Mouse (Mus musculus): ENCODE data around the gene Tlr6. TPM values are rescaled to one million over a fixed set of nuclear protein-coding genes. Genes with fewer than 3 reads are reported as not detected.
A peak's percentile ranks its signal among the peaks of the same experiment; 100 is the strongest.

Tlr6 gene
- polyA plus RNA-seq, 1 experiment from 2014 or later = 1.0 TPM

- Histone ChIP-seq H3K4me1 (ENCODE audit: control insufficient read depth, insufficient read depth, low read length) (no peaks in the 10 kb centered on the region), H3K27me3 (ENCODE audit: control insufficient read depth, insufficient read depth, low read length) (no peaks in the 10 kb centered on the region), H3K4me2 (ENCODE audit: low read depth, low read length) (no peak overlapping the region), H3K36me3 (ENCODE audit: control insufficient read depth, insufficient read depth, low read length) (no peaks in the 10 kb centered on the region; the same call in 1 of the 2 replicates), H3K9me3 (replicated peaks; ENCODE audit: control insufficient read depth, low read length) (no peaks in the 10 kb centered on the region), H3K27ac (ENCODE audit: low read length) (no peak overlapping the region), H3K4me3 (replicated peaks; ENCODE audit: low read length) (no peak overlapping the region), H3K9ac (ENCODE audit: low read length) (no peak overlapping the region)
- ATAC-seq (ENCODE audit: insufficient read depth, low FRiP score) = no peak
- WGBS = 69% methylated on average over 8 of the region's 8 CpGs
These were observed 17.2 kb upstream of the Tlr6 start for GRCm38 (mm10) chr5:64977128-64977527.

GRCm38 (mm10) chr5:64975121-64975520 lies 15.2 kb upstream of the Tlr6 start:
- WGBS = 80% methylated on average over 5 of the region's 5 CpGs
- no peaks in the 10 kb centered on the region for H3K9me3 ChIP-seq (replicated peaks; ENCODE audit: control insufficient read depth, low read length)
- ATAC-seq (ENCODE audit: insufficient read depth, low FRiP score) = no peak
- no peak overlapping the region for H3K9ac ChIP-seq (ENCODE audit: low read length)
- no peak overlapping the region for H3K27ac ChIP-seq (ENCODE audit: low read length)
- no peaks in the 10 kb centered on the region; the same call in 1 of the 2 replicates for H3K36me3 ChIP-seq (ENCODE audit: control insufficient read depth, insufficient read depth, low read length)
- H3K4me1 ChIP-seq (ENCODE audit: control insufficient read depth, insufficient read depth, low read length) = 0 out of 2 replicates have a peak, but pooled peaks cover 6% of the 10 kb centered on the region
- H3K4me3 ChIP-seq (replicated peaks; ENCODE audit: low read length) = no peak overlapping the region
- H3K4me2 ChIP-seq (ENCODE audit: low read depth, low read length) = no peak overlapping the region
- no peaks in the 10 kb centered on the region for H3K27me3 ChIP-seq (ENCODE audit: control insufficient read depth, insufficient read depth, low read length)

- WGBS = 1% methylated on average over 66 of the region's 68 CpGs
- peak; percentile 90 for ATAC-seq (ENCODE audit: insufficient read depth, low FRiP score)
- Histone ChIP-seq H3K4me1 (ENCODE audit: control insufficient read depth, insufficient read depth, low read length) (0 out of 2 replicates have a peak, but pooled peaks cover 6% of the 10 kb centered on the region), H3K9ac (ENCODE audit: low read length) (peak within 1 kb of the TSS; percentile 94), H3K27me3 (ENCODE audit: control insufficient read depth, insufficient read depth, low read length) (no peaks in the 10 kb centered on the region), H3K36me3 (ENCODE audit: control insufficient read depth, insufficient read depth, low read length) (no peaks in the 10 kb centered on the region), H3K4me2 (ENCODE audit: low read depth, low read length) (peak within 1 kb of the TSS; percentile 70), H3K27ac (ENCODE audit: low read length) (peak within 1 kb of the TSS; percentile 91), H3K4me3 (replicated peaks; ENCODE audit: low read length) (peak within 1 kb of the TSS; percentile 81), H3K9me3 (replicated peaks; ENCODE audit: control insufficient read depth, low read length) (no peaks in the 10 kb centered on the region)
These were observed 10.2 kb upstream of the Tlr6 start, which contains the start of gene Fam114a1 for GRCm38 (mm10) chr5:64969861-64970771. Fam114a1 (plus strand) TSS chr5:64970071.

GRCm38 (mm10) chr5:64968961-64969860 lies 9.3 kb upstream of the Tlr6 start:
- ATAC-seq (ENCODE audit: insufficient read depth, low FRiP score) = peak; percentile 73
- Histone ChIP-seq H3K27ac (ENCODE audit: low read length) (peak overlapping the region; percentile 91), H3K9ac (ENCODE audit: low read length) (peak overlapping the region; percentile 94), H3K4me3 (replicated peaks; ENCODE audit: low read length) (peak overlapping the region; percentile 81), H3K4me2 (ENCODE audit: low read depth, low read length) (peak overlapping the region; percentile 70), H3K36me3 (ENCODE audit: control insufficient read depth, insufficient read depth, low read length) (no peaks in the 10 kb centered on the region), H3K27me3 (ENCODE audit: control insufficient read depth, insufficient read depth, low read length) (no peaks in the 10 kb centered on the region), H3K9me3 (replicated peaks; ENCODE audit: control insufficient read depth, low read length) (no peaks in the 10 kb centered on the region), H3K4me1 (ENCODE audit: control insufficient read depth, insufficient read depth, low read length) (0 out of 2 replicates have a peak, but pooled peaks cover 6% of the 10 kb centered on the region)
- 6% methylated on average over 14 of the region's 14 CpGs for WGBS

GRCm38 (mm10) chr5:64963735-64964134 lies 3.8 kb upstream of the Tlr6 start:
- Histone ChIP-seq H3K27ac (ENCODE audit: low read length) (no peak overlapping the region), H3K36me3 (ENCODE audit: control insufficient read depth, insufficient read depth, low read length) (no peaks in the 10 kb centered on the region), H3K9me3 (replicated peaks; ENCODE audit: control insufficient read depth, low read length) (no peaks in the 10 kb centered on the region), H3K9ac (ENCODE audit: low read length) (no peak overlapping the region), H3K4me2 (ENCODE audit: low read depth, low read length) (no peak overlapping the region), H3K4me1 (ENCODE audit: control insufficient read depth, insufficient read depth, low read length) (no peaks in the 10 kb centered on the region), H3K27me3 (ENCODE audit: control insufficient read depth, insufficient read depth, low read length) (no peaks in the 10 kb centered on the region), H3K4me3 (replicated peaks; ENCODE audit: low read length) (no peak overlapping the region)
- no peak for ATAC-seq (ENCODE audit: insufficient read depth, low FRiP score)
- WGBS = 82% methylated on average over 3 of the region's 3 CpGs

- no peak overlapping the region for H3K4me2 ChIP-seq (ENCODE audit: low read depth, low read length)
- no peak for ATAC-seq (ENCODE audit: insufficient read depth, low FRiP score)
- 68% methylated on average over 5 of the region's 5 CpGs for WGBS
These were observed 3.4 kb upstream of the Tlr6 start for GRCm38 (mm10) chr5:64963271-64963670.

GRCm38 (mm10) chr5:64960857-64961391 lies 1.0 kb upstream of the Tlr6 start:
- WGBS = 85% methylated on average over 13 of the region's 13 CpGs
- Histone ChIP-seq H3K9ac (ENCODE audit: low read length) (no peak overlapping the region), H3K36me3 (ENCODE audit: control insufficient read depth, insufficient read depth, low read length) (no peaks in the 10 kb centered on the region), H3K4me1 (ENCODE audit: control insufficient read depth, insufficient read depth, low read length) (no peaks in the 10 kb centered on the region), H3K4me3 (replicated peaks; ENCODE audit: low read length) (no peak overlapping the region), H3K9me3 (replicated peaks; ENCODE audit: control insufficient read depth, low read length) (no peaks in the 10 kb centered on the region), H3K4me2 (ENCODE audit: low read depth, low read length) (no peak overlapping the region), H3K27me3 (ENCODE audit: control insufficient read depth, insufficient read depth, low read length) (no peaks in the 10 kb centered on the region), H3K27ac (ENCODE audit: low read length) (no peak overlapping the region)
- ATAC-seq (ENCODE audit: insufficient read depth, low FRiP score) = no peak

More at GRCm38 (mm10) chr5:64963271-64963670, 3.4 kb upstream of the Tlr6 start:
- Histone ChIP-seq H3K36me3 (ENCODE audit: control insufficient read depth, insufficient read depth, low read length) (no peaks in the 10 kb centered on the region), H3K9ac (ENCODE audit: low read length) (no peak overlapping the region), H3K4me3 (replicated peaks; ENCODE audit: low read length) (no peak overlapping the region), H3K9me3 (replicated peaks; ENCODE audit: control insufficient read depth, low read length) (no peaks in the 10 kb centered on the region), H3K27me3 (ENCODE audit: control insufficient read depth, insufficient read depth, low read length) (no peaks in the 10 kb centered on the region), H3K4me1 (ENCODE audit: control insufficient read depth, insufficient read depth, low read length) (no peaks in the 10 kb centered on the region), H3K27ac (ENCODE audit: low read length) (no peak overlapping the region)

- H3K36me3 ChIP-seq (ENCODE audit: control insufficient read depth, insufficient read depth, low read length) = no peaks in the 10 kb centered on the region
- 80% methylated on average over 22 of the region's 22 CpGs for WGBS
- H3K4me1 ChIP-seq (ENCODE audit: control insufficient read depth, insufficient read depth, low read length) = no peaks in the 10 kb centered on the region
- H3K4me3 ChIP-seq (replicated peaks; ENCODE audit: low read length) = no peak overlapping the region
- no peak overlapping the region for H3K9ac ChIP-seq (ENCODE audit: low read length)
- no peaks in the 10 kb centered on the region for H3K27me3 ChIP-seq (ENCODE audit: control insufficient read depth, insufficient read depth, low read length)
- no peak overlapping the region for H3K27ac ChIP-seq (ENCODE audit: low read length)
- no peak overlapping the region for H3K4me2 ChIP-seq (ENCODE audit: low read depth, low read length)
- ATAC-seq (ENCODE audit: insufficient read depth, low FRiP score) = no peak
- no peaks in the 10 kb centered on the region for H3K9me3 ChIP-seq (replicated peaks; ENCODE audit: control insufficient read depth, low read length)
These were observed 680 bp downstream of the Tlr6 start for GRCm38 (mm10) chr5:64958991-64959842.
